Mouse (Mus musculus) liver, adult 2 months (tissue): Measurements from ENCODE around the gene Marc2.

Experiments
- CTCF ChIP-seq: fragments of 200-500 bp; IDR thresholded peaks from 2 replicates; pipeline ENCODE4 v1.5.1; 2011; ENCODE audit warnings: low read depth, low read length, control low read depth
- POLR2A ChIP-seq: fragments of 200-500 bp; IDR thresholded peaks from 2 replicates; pipeline ENCODE4 v1.6.1; 2011; ENCODE audit warnings: low read length, control low read depth; ENCODE audit not compliant: insufficient read depth; ENCODE audit errors: extremely low read depth

GRCm38 (mm10) chr1:184872069-184872819, 26.0 kb upstream of the Marc2 start:
- TF ChIP-seq CTCF (no peak), POLR2A (no peak)
